Mouse (Mus musculus): ENCODE results near the gene Fam50b. TPM values are rescaled to one million over a fixed set of nuclear protein-coding genes. Genes with fewer than 3 reads are reported as not detected.

The Fam50b gene
- not detected in 2 replicates for polyA plus RNA-seq (2015; fragmentation: Nextera tagmentation; extraction: Ambion mirVana)

DNA sequence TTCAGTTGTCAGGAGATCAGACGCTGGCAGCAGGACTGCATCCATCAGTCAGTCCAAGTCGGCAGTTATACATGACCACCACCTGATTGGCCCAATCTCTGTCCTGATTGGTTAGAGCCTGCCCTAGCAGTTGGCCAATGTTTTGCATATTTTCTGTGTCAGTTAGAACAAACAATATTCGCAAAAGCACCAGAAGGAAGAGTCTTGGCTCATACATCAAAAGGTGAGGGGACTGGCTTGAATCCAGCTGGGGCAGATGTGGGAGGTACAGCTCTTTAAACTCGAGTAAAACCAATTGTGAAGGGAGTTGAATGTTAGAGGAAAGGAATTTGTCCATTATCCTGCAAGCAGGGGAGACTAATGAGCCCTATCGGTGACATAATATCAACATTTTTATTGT lies at the start of gene Fam50b:
Gene Fam50b, plus strand, starts transcription at position 165 of the 400 bp plus-strand sequence.
- H3K4me1 ChIP-seq (replicated peaks; ENCODE audit: control insufficient read depth, insufficient read depth, low read length): peaks cover 9% of the 10 kb centered on the region
- 0 out of 2 replicates have a peak, but pooled peaks cover 2% of the 10 kb centered on the region for H3K9me3 ChIP-seq (ENCODE audit: control insufficient read depth, low read length)
- WGBS: 21% methylated on average over 5 of the region's 5 CpGs
- H3K27ac ChIP-seq (ENCODE audit: low read length): no peak within 1 kb of the TSS
- H3K27me3 ChIP-seq (ENCODE audit: control insufficient read depth, insufficient read depth, low read depth, low read length): no peaks in the 10 kb centered on the region
- H3K4me2 ChIP-seq (ENCODE audit: low read depth, low read length): no peak within 1 kb of the TSS
- H3K36me3 ChIP-seq (ENCODE audit: control insufficient read depth, insufficient read depth, low read length): no peaks in the 10 kb centered on the region
- no peak within 1 kb of the TSS for H3K4me3 ChIP-seq (ENCODE audit: low read length)
- no peak within 1 kb of the TSS for H3K9ac ChIP-seq (ENCODE audit: low read length)
- ATAC-seq (ENCODE audit: low read depth): peak; percentile 37; the same call in 1 of the 2 replicates

DNA sequence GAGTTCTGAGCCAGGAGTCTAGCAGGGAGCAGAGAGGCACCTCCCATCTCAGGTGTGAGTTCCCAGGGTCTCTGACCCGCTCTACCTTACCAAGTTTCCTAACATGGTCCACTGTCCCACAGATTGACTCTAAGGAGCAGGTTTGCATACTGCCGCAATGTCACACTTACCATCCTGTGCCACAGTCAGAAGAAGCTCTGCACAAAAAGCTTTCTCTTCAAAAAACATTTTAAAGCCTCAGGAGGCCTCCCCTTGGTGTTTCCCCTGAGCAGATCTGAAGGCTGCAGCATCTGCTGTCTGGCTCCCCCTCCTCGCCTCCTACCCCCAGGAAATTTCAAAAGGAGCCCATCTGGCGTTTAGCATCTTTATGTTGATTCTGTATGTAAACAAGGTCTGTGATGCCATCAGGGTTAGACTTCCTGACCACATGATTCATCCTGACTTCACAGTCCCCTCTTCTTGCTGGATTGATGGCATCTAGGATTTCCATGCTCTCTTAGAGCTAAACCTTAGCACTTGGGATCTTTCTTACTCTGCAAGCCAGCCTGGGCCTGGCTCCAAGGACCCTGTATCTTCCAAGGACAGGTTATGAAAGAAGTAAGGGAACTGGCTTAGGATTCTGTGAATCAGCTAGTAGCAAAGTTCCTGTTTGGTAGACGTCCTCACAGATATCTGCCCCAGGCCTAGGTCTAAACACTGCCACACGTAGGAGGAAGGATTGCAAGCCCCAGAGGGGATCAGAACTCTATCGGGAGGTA lies 49.5 kb upstream of the Fam50b start:
- no peaks in the 10 kb centered on the region for H3K27me3 ChIP-seq (ENCODE audit: control insufficient read depth, insufficient read depth, low read depth, low read length)
- no peaks in the 10 kb centered on the region for H3K36me3 ChIP-seq (ENCODE audit: control insufficient read depth, insufficient read depth, low read length)
- no peak overlapping the region for H3K4me2 ChIP-seq (ENCODE audit: low read depth, low read length)
- H3K9ac ChIP-seq (ENCODE audit: low read length): no peak overlapping the region
- H3K27ac ChIP-seq (ENCODE audit: low read length): no peak overlapping the region
- 74% methylated on average over 7 of the region's 7 CpGs for WGBS
- no peak for ATAC-seq (ENCODE audit: low read depth)
- H3K4me3 ChIP-seq (ENCODE audit: low read length): no peak overlapping the region
- H3K4me1 ChIP-seq (replicated peaks; ENCODE audit: control insufficient read depth, insufficient read depth, low read length): no peaks in the 10 kb centered on the region
- H3K9me3 ChIP-seq (ENCODE audit: control insufficient read depth, low read length): no peaks in the 10 kb centered on the region

GRCm38 (mm10) chr13:34691049-34691448 lies 43.6 kb upstream of the Fam50b start:
- H3K4me1 ChIP-seq (replicated peaks; ENCODE audit: control insufficient read depth, insufficient read depth, low read length): 0 out of 2 replicates have a peak, but pooled peaks cover under 1% of the 10 kb centered on the region
- H3K27me3 ChIP-seq (ENCODE audit: control insufficient read depth, insufficient read depth, low read depth, low read length): no peaks in the 10 kb centered on the region
- no peak overlapping the region for H3K27ac ChIP-seq (ENCODE audit: low read length)
- no peak overlapping the region for H3K9ac ChIP-seq (ENCODE audit: low read length)
- no peak overlapping the region for H3K4me2 ChIP-seq (ENCODE audit: low read depth, low read length)
- no peak overlapping the region for H3K4me3 ChIP-seq (ENCODE audit: low read length)
- 59% methylated on average over 1 of the region's 1 CpGs for WGBS
- no peaks in the 10 kb centered on the region for H3K36me3 ChIP-seq (ENCODE audit: control insufficient read depth, insufficient read depth, low read length)
- no peak for ATAC-seq (ENCODE audit: low read depth)
- no peaks in the 10 kb centered on the region for H3K9me3 ChIP-seq (ENCODE audit: control insufficient read depth, low read length)

DNA sequence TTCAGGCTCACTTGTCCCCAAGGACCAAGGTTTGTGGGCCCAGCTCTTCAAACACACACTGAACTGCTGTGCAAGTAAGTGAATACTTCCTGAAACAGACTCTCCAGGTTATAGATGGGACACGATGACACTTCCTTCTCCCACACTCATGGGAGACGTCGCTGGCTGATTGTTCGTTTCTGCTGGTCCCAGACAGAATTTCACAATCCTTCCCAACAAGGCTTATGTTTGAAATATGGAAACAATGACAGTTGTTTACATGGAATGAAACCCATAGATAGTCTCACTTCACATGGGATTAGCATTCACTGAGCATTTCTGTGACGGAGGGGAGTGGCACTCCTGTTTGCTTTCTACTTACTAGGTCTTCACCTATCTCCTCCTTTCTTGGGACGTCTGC lies 41.5 kb upstream of the Fam50b start:
- Histone ChIP-seq H3K4me2 (ENCODE audit: low read depth, low read length) (no peak overlapping the region), H3K27ac (ENCODE audit: low read length) (no peak overlapping the region), H3K9ac (ENCODE audit: low read length) (no peak overlapping the region), H3K4me3 (ENCODE audit: low read length) (no peak overlapping the region), H3K4me1 (replicated peaks; ENCODE audit: control insufficient read depth, insufficient read depth, low read length) (0 out of 2 replicates have a peak, but pooled peaks cover 4% of the 10 kb centered on the region), H3K27me3 (ENCODE audit: control insufficient read depth, insufficient read depth, low read depth, low read length) (no peaks in the 10 kb centered on the region), H3K9me3 (ENCODE audit: control insufficient read depth, low read length) (no peaks in the 10 kb centered on the region), H3K36me3 (ENCODE audit: control insufficient read depth, insufficient read depth, low read length) (no peaks in the 10 kb centered on the region)
- peak; percentile 26; the same call in 1 of the 2 replicates for ATAC-seq (ENCODE audit: low read depth)
- WGBS: 24% methylated on average over 6 of the region's 6 CpGs

DNA sequence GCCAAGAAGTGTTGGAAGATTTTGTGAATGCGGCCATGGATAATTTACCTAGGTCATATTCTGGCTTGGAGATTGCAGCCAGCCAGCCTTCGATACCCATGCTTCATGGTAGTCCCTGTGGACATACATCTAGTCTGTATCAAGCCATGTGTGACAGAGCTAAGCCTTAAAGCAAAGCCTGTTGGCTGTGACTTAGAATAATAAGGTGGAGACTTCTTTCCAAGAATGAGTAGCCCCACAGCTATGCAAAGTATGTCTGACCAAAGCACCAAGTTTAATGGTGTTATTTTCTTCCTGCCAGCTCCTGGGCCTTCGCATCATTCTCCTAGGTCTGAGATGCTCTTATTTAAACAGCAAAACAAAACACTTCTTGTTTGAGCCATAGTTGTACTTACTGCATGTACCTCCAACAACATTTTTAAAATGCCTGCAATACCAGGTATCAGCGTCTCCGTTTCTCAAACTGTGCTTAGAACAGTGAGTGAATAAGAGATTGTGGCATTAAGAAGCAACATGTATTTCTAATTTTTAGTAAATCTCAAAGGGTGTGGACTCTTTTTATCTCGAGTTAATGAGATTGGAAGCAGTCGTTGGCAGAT lies 37.8 kb upstream of the Fam50b start:
- peak; percentile 43; the same call in 1 of the 2 replicates for ATAC-seq (ENCODE audit: low read depth)
- Histone ChIP-seq H3K4me3 (ENCODE audit: low read length) (no peak overlapping the region), H3K27ac (ENCODE audit: low read length) (no peak overlapping the region), H3K9me3 (ENCODE audit: control insufficient read depth, low read length) (no peaks in the 10 kb centered on the region), H3K4me1 (replicated peaks; ENCODE audit: control insufficient read depth, insufficient read depth, low read length) (0 out of 2 replicates have a peak, but pooled peaks cover 4% of the 10 kb centered on the region), H3K9ac (ENCODE audit: low read length) (no peak overlapping the region), H3K27me3 (ENCODE audit: control insufficient read depth, insufficient read depth, low read depth, low read length) (no peaks in the 10 kb centered on the region), H3K4me2 (ENCODE audit: low read depth, low read length) (no peak overlapping the region), H3K36me3 (ENCODE audit: control insufficient read depth, insufficient read depth, low read length) (no peaks in the 10 kb centered on the region)
- 65% methylated on average over 7 of the region's 7 CpGs for WGBS

DNA sequence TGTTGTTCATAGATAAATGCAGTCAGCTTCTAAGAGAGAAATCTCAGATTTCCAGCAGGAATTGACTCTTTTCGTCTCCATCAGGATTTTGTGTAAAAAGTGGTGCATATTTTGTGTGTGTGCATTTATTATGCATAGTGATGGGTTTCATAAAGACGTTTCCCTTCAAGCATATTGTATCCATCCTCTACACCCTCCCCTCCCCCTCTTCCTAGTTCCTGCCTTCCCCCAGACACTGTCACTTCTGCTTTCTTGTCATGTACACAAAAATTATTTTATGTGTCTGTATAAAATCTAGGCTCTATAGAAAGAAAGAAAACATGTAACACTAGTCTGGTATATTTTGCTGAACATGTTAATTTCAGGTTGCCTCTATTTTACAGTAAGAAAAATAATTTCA lies 34.6 kb upstream of the Fam50b start:
- H3K9me3 ChIP-seq (ENCODE audit: control insufficient read depth, low read length): no peaks in the 10 kb centered on the region
- ATAC-seq (ENCODE audit: low read depth): no peak
- H3K27ac ChIP-seq (ENCODE audit: low read length): no peak overlapping the region
- no peak overlapping the region for H3K9ac ChIP-seq (ENCODE audit: low read length)
- H3K4me1 ChIP-seq (replicated peaks; ENCODE audit: control insufficient read depth, insufficient read depth, low read length): 0 out of 2 replicates have a peak, but pooled peaks cover 4% of the 10 kb centered on the region
- no peaks in the 10 kb centered on the region for H3K27me3 ChIP-seq (ENCODE audit: control insufficient read depth, insufficient read depth, low read depth, low read length)
- H3K4me3 ChIP-seq (ENCODE audit: low read length): no peak overlapping the region
- H3K36me3 ChIP-seq (ENCODE audit: control insufficient read depth, insufficient read depth, low read length): no peaks in the 10 kb centered on the region
- H3K4me2 ChIP-seq (ENCODE audit: low read depth, low read length): no peak overlapping the region
- 33% methylated on average over 2 of the region's 2 CpGs for WGBS

- Histone ChIP-seq H3K36me3 (ENCODE audit: control insufficient read depth, insufficient read depth, low read length) (no peaks in the 10 kb centered on the region), H3K4me2 (ENCODE audit: low read depth, low read length) (no peak overlapping the region), H3K9me3 (ENCODE audit: control insufficient read depth, low read length) (no peaks in the 10 kb centered on the region), H3K9ac (ENCODE audit: low read length) (no peak overlapping the region), H3K4me1 (replicated peaks; ENCODE audit: control insufficient read depth, insufficient read depth, low read length) (0 out of 2 replicates have a peak, but pooled peaks cover 4% of the 10 kb centered on the region), H3K27me3 (ENCODE audit: control insufficient read depth, insufficient read depth, low read depth, low read length) (no peaks in the 10 kb centered on the region), H3K27ac (ENCODE audit: low read length) (no peak overlapping the region), H3K4me3 (ENCODE audit: low read length) (no peak overlapping the region)
- WGBS: 81% methylated on average over 1 of the region's 1 CpGs
- no peak for ATAC-seq (ENCODE audit: low read depth)
These were observed 34.0 kb upstream of the Fam50b start for GRCm38 (mm10) chr13:34700630-34701029.

DNA sequence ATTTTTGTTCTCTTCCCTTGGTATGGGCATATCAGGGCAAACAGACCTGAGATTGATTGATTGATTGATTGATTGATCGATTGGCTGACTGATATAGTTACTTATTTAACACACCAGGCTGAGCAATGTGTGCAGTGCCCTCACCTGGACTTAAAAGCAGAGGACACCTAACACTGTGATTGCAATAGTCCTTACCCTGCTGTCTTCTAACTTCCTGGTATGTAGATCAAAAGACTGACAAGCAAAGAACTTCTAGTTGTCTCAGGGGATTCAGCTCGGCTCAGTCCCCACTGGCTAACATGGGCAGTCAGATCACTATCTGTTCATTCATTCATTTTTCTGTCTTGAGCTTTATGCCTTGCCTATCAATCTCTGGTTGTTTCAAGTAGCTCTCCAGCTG lies 31.3 kb upstream of the Fam50b start:
- Histone ChIP-seq H3K9me3 (ENCODE audit: control insufficient read depth, low read length) (no peaks in the 10 kb centered on the region), H3K4me3 (ENCODE audit: low read length) (no peak overlapping the region), H3K27me3 (ENCODE audit: control insufficient read depth, insufficient read depth, low read depth, low read length) (no peaks in the 10 kb centered on the region), H3K36me3 (ENCODE audit: control insufficient read depth, insufficient read depth, low read length) (no peaks in the 10 kb centered on the region), H3K27ac (ENCODE audit: low read length) (no peak overlapping the region), H3K9ac (ENCODE audit: low read length) (no peak overlapping the region), H3K4me2 (ENCODE audit: low read depth, low read length) (no peak overlapping the region), H3K4me1 (replicated peaks; ENCODE audit: control insufficient read depth, insufficient read depth, low read length) (no peaks in the 10 kb centered on the region)
- ATAC-seq (ENCODE audit: low read depth): no peak
- WGBS: 42% methylated on average over 2 of the region's 2 CpGs

- Histone ChIP-seq H3K9ac (ENCODE audit: low read length) (no peak overlapping the region), H3K4me1 (replicated peaks; ENCODE audit: control insufficient read depth, insufficient read depth, low read length) (peaks cover 2% of the 10 kb centered on the region), H3K4me3 (ENCODE audit: low read length) (no peak overlapping the region), H3K27me3 (ENCODE audit: control insufficient read depth, insufficient read depth, low read depth, low read length) (no peaks in the 10 kb centered on the region), H3K27ac (ENCODE audit: low read length) (no peak overlapping the region), H3K9me3 (ENCODE audit: control insufficient read depth, low read length) (no peaks in the 10 kb centered on the region), H3K4me2 (ENCODE audit: low read depth, low read length) (no peak overlapping the region), H3K36me3 (ENCODE audit: control insufficient read depth, insufficient read depth, low read length) (no peaks in the 10 kb centered on the region)
- ATAC-seq (ENCODE audit: low read depth): peak; percentile 71
- 38% methylated on average over 1 of the region's 1 CpGs for WGBS
These were observed 30.9 kb upstream of the Fam50b start for GRCm38 (mm10) chr13:34703795-34704194.
